Comparison of ENCODE assay signal across 8 mouse cellular contexts in the genomic region with DNA sequence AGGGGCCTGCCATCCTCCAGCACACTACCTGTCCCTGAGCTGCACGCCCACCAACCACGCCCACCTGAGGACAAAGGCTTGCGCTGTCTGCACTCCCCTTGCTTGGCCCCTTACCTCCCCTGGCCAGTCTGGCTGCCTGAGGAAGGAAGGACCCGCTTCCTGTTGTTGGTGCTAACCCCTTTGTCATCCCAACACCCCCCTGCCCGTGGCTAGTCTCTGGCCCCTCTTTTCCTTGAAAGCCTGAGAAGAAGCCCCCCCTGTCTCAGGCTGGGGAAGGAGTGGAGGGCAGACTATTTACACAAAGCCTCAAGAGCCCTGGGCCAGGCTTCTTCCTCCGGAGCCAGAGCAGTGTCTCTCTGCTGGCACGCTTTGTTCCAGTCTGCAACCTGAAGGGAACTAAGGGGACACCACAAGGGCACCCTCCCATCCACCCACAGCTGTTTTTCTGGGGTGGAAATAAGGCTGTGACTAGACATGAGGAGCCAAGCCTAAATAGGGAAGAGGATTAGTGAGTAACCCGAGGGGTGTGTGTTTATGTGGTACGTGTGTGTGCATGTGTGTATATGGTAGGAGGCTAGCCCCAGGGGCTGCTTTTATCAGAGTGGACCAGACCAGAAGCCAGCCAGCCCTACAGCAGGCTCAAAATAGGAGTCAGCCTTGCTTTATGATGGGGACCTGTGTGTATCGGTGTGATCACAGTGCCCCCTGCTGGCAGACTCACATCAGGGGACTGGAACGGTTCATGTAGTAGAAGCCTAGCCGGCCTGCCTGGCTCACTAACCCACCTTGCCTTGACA. TPM values are rescaled to one million over a fixed set of nuclear protein-coding genes. Genes with fewer than 3 reads are reported as not detected.
DNase-seq lines count a peak whose midpoint lies in the region; ATAC-seq lines count a peak whose summit lies in the region.

No protein-coding gene starts in this region.

- H3K4me2 ChIP-seq in heart, embryonic 16.5 days (ENCODE audit: low read depth, low read length) = peak overlapping the region; percentile 4; the same call in 1 of the 2 replicates
- H3K4me2 ChIP-seq in liver, embryonic 15.5 days = peak overlapping the region; percentile 25
- peak overlapping the region; percentile 8 for H3K4me2 ChIP-seq in neural tube, embryonic 12.5 days (replicated peaks)

- peaks cover 23% of the 10 kb centered on the region for H3K4me1 ChIP-seq in forebrain, embryonic 10.5 days
- peaks cover 10% of the 10 kb centered on the region for H3K4me1 ChIP-seq in heart, embryonic 16.5 days (ENCODE audit: control insufficient read depth, insufficient read depth, low read length)
- H3K4me1 ChIP-seq in liver, embryonic 15.5 days (replicated peaks) = peaks cover 37% of the 10 kb centered on the region
- H3K4me1 ChIP-seq in neural tube, embryonic 12.5 days = peaks cover 13% of the 10 kb centered on the region

- peaks cover 5% of the 10 kb centered on the region; the same call in 1 of the 2 replicates for H3K36me3 ChIP-seq in forebrain, embryonic 10.5 days (replicated peaks)
- no peaks in the 10 kb centered on the region for H3K36me3 ChIP-seq in heart, embryonic 16.5 days (ENCODE audit: control insufficient read depth, insufficient read depth)
- no peaks in the 10 kb centered on the region for H3K36me3 ChIP-seq in liver, embryonic 15.5 days (replicated peaks)
- peaks cover 24% of the 10 kb centered on the region for H3K36me3 ChIP-seq in neural tube, embryonic 12.5 days

- 5% methylated on average over 12 of the region's 12 CpGs for WGBS in forebrain, embryonic 10.5 days
- WGBS in heart, embryonic 16.5 days = 11% methylated on average over 12 of the region's 12 CpGs
- WGBS in liver, embryonic 15.5 days (ENCODE audit: insufficient replicate concordance) = 7% methylated on average over 12 of the region's 12 CpGs
- 10% methylated on average over 12 of the region's 12 CpGs for WGBS in neural tube, embryonic 12.5 days

- peaks cover 13% of the 10 kb centered on the region; the same call in 1 of the 2 replicates for H3K27me3 ChIP-seq in forebrain, embryonic 10.5 days (ENCODE audit: poor library complexity, severe bottlenecking)
- peaks cover 6% of the 10 kb centered on the region; the same call in 1 of the 2 replicates for H3K27me3 ChIP-seq in heart, embryonic 16.5 days (ENCODE audit: control insufficient read depth, insufficient read depth, low read length)
- H3K27me3 ChIP-seq in liver, embryonic 15.5 days = peaks cover 13% of the 10 kb centered on the region; the same call in 1 of the 2 replicates
- no peaks in the 10 kb centered on the region; the same call in 1 of the 2 replicates for H3K27me3 ChIP-seq in neural tube, embryonic 12.5 days (replicated peaks)

- peak; percentile 80 for DNase-seq in c-Kit-negative CD71-positive TER-119-positive erythroid progenitor cells, embryonic 14.5 days (ENCODE audit: low read depth, low spot score)
- peak; percentile 91 for DNase-seq in forebrain, embryonic 10.5 days (ENCODE audit: extremely low spot score, low spot score)
- DNase-seq in kidney, postnatal 36 days = peak; percentile 93 to 97
- peak; percentile 87 for DNase-seq in telencephalon, adult 2 months (ENCODE audit: low read depth, low spot score)

- no peaks in the 10 kb centered on the region for H3K9me3 ChIP-seq in forebrain, embryonic 10.5 days
- H3K9me3 ChIP-seq in heart, embryonic 16.5 days (replicated peaks; ENCODE audit: control insufficient read depth, low read length) = no peaks in the 10 kb centered on the region
- no peaks in the 10 kb centered on the region for H3K9me3 ChIP-seq in liver, embryonic 15.5 days (replicated peaks)
- no peaks in the 10 kb centered on the region for H3K9me3 ChIP-seq in neural tube, embryonic 12.5 days

- peak overlapping the region; percentile 37; the same call in 1 of the 2 replicates for H3K9ac ChIP-seq in heart, embryonic 16.5 days (ENCODE audit: low read length)
- H3K9ac ChIP-seq in liver, embryonic 15.5 days = no peak overlapping the region
- 0 out of 2 replicates have a peak overlapping the region, but pooled peaks have one; percentile 14 for H3K9ac ChIP-seq in neural tube, embryonic 12.5 days

- H3K4me3 ChIP-seq in forebrain, embryonic 10.5 days = peak overlapping the region; percentile 28
- no peak overlapping the region for H3K4me3 ChIP-seq in heart, embryonic 16.5 days (ENCODE audit: low read length)
- no peak overlapping the region for H3K4me3 ChIP-seq in liver, embryonic 15.5 days (replicated peaks)
- no peak overlapping the region for H3K4me3 ChIP-seq in neural tube, embryonic 12.5 days

- ATAC-seq in CD4-positive, CD25-positive, alpha-beta regulatory T cell, adult 4 months = peak; percentile 93
- peak; percentile 87 for ATAC-seq in heart, embryonic 16.5 days (replicated peaks; ENCODE audit: extremely low read depth, insufficient read depth, low FRiP score)
- ATAC-seq in liver, embryonic 15.5 days (ENCODE audit: insufficient read depth) = peak; percentile 69
- ATAC-seq in neural tube, embryonic 12.5 days (ENCODE audit: low FRiP score, low read depth) = peak; percentile 86

- peak overlapping the region; percentile 83 for H3K27ac ChIP-seq in forebrain, embryonic 10.5 days
- H3K27ac ChIP-seq in heart, embryonic 16.5 days (ENCODE audit: low read length) = peak overlapping the region; percentile 15; the same call in 1 of the 2 replicates
- peak overlapping the region; percentile 52 for H3K27ac ChIP-seq in liver, embryonic 15.5 days (replicated peaks)
- H3K27ac ChIP-seq in neural tube, embryonic 12.5 days = peak overlapping the region; percentile 47; the same call in 1 of the 2 replicates

RNA-seq across cellular contexts. Expression of a gene that starts 14.8 kb away (rescaled TPM):
- polyA plus RNA-seq in CD4-positive, CD25-positive, alpha-beta regulatory T cell, adult 4 months (2017; shearing (Covaris generic)) = 10 to 100 TPM; 22.1 to 42.5 TPM
- polyA plus RNA-seq in forebrain, embryonic 10.5 days (2016; fragmentation: Nextera tagmentation; extraction: Ambion mirVana) = 59.2 and 61.9 TPM in 2 replicates
- 68.0 and 78.0 TPM in 2 replicates for polyA plus RNA-seq in heart, embryonic 16.5 days (2015; fragmentation: Nextera tagmentation; extraction: Ambion mirVana)
- polyA plus RNA-seq in liver, embryonic 15.5 days (2015; fragmentation: Nextera tagmentation; extraction: Ambion mirVana) = 30.7 and 33.1 TPM in 2 replicates
- polyA plus RNA-seq in neural tube, embryonic 12.5 days (2016; fragmentation: Nextera tagmentation; extraction: Ambion mirVana) = 134 and 140 TPM in 2 replicates

RNA-seq across cellular contexts. Expression of a gene that starts 41.6 kb away (rescaled TPM):
- polyA plus RNA-seq in CD4-positive, CD25-positive, alpha-beta regulatory T cell, adult 4 months (2017; shearing (Covaris generic)) = 10 to 100 TPM; 17.3 to 27.2 TPM
- polyA plus RNA-seq in forebrain, embryonic 10.5 days (2016; fragmentation: Nextera tagmentation; extraction: Ambion mirVana) = 5.5 and 6.1 TPM in 2 replicates
- 3.0 and 4.3 TPM in 2 replicates for polyA plus RNA-seq in heart, embryonic 16.5 days (2015; fragmentation: Nextera tagmentation; extraction: Ambion mirVana)
- polyA plus RNA-seq in liver, embryonic 15.5 days (2015; fragmentation: Nextera tagmentation; extraction: Ambion mirVana) = 4.2 and 5.8 TPM in 2 replicates
- 14.2 and 17.1 TPM in 2 replicates for polyA plus RNA-seq in neural tube, embryonic 12.5 days (2016; fragmentation: Nextera tagmentation; extraction: Ambion mirVana)

RNA-seq across cellular contexts. Expression of a gene that starts 57.7 kb away (rescaled TPM):
- polyA plus RNA-seq in CD4-positive, CD25-positive, alpha-beta regulatory T cell, adult 4 months (2017; shearing (Covaris generic)) = 100 to 1,000 TPM; 123 to 160 TPM
- polyA plus RNA-seq in forebrain, embryonic 10.5 days (2016; fragmentation: Nextera tagmentation; extraction: Ambion mirVana) = 14.1 and 16.0 TPM in 2 replicates
- 29.1 and 31.1 TPM in 2 replicates for polyA plus RNA-seq in heart, embryonic 16.5 days (2015; fragmentation: Nextera tagmentation; extraction: Ambion mirVana)
- 16.0 and 18.3 TPM in 2 replicates for polyA plus RNA-seq in liver, embryonic 15.5 days (2015; fragmentation: Nextera tagmentation; extraction: Ambion mirVana)
- polyA plus RNA-seq in neural tube, embryonic 12.5 days (2016; fragmentation: Nextera tagmentation; extraction: Ambion mirVana) = 31.4 and 31.5 TPM in 2 replicates

RNA-seq across cellular contexts. Expression of a gene that starts 59.7 kb away (rescaled TPM):
- under 1 TPM; 0.85 to 0.91 TPM for polyA plus RNA-seq in CD4-positive, CD25-positive, alpha-beta regulatory T cell, adult 4 months (2017; shearing (Covaris generic))
- 5.1 and 5.4 TPM in 2 replicates for polyA plus RNA-seq in forebrain, embryonic 10.5 days (2016; fragmentation: Nextera tagmentation; extraction: Ambion mirVana)
- 11.0 and 14.0 TPM in 2 replicates for polyA plus RNA-seq in heart, embryonic 16.5 days (2015; fragmentation: Nextera tagmentation; extraction: Ambion mirVana)
- 2.8 and 3.6 TPM in 2 replicates for polyA plus RNA-seq in liver, embryonic 15.5 days (2015; fragmentation: Nextera tagmentation; extraction: Ambion mirVana)
- 4.9 and 5.8 TPM in 2 replicates for polyA plus RNA-seq in neural tube, embryonic 12.5 days (2016; fragmentation: Nextera tagmentation; extraction: Ambion mirVana)

Comparison
In these comparisons a context has a peak if more than half of its experiments do, and no peak if none do; other contexts are left out.
1. H3K27ac ChIP-seq: peak in every context shown above with its lines; median percentile 83 in forebrain, embryonic 10.5 days; 52 in liver, embryonic 15.5 days; 47 in neural tube, embryonic 12.5 days; 15 in heart, embryonic 16.5 days.